Mouse (Mus musculus) spleen, adult 18-20 months (tissue): ENCODE measurements around the gene Tmem209.

ENCODE experiments used
- DNase-seq, 2 experiments: peaks; one replicate each; pipeline ENCODE4 v3.0.0; 2022; ENCODE audit warnings: mixed read lengths in 2 of 2

Tmem209 gene

DNA sequence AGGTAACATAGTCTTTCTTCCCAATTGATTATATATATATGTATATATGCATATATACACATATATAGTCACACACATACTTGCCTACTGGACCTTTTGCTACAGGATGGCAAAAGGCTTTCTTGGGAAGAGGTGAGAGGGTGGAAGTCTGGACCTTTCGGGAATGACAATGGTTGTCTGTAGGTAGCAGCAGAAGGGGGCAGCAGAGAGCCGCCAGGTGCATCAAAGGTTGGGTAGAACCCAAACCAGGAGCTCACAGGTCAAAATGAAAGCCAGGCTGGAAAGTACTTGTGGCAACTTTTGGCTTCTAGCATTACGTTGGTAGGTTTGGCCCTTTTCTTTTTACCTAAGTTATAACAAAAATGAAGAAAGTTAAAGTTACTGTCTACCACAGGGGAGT, 25.8 kb upstream of the Tmem209 start:
- peak in 1 of 2 experiments; percentile 20 for DNase-seq

GRCm38 (mm10) chr6:30528800-30529199, 19.2 kb upstream of the Tmem209 start:
- no peak for DNase-seq

GRCm38 (mm10) chr6:30526586-30527515, 17.3 kb upstream of the Tmem209 start:
- DNase-seq: no peak

DNA sequence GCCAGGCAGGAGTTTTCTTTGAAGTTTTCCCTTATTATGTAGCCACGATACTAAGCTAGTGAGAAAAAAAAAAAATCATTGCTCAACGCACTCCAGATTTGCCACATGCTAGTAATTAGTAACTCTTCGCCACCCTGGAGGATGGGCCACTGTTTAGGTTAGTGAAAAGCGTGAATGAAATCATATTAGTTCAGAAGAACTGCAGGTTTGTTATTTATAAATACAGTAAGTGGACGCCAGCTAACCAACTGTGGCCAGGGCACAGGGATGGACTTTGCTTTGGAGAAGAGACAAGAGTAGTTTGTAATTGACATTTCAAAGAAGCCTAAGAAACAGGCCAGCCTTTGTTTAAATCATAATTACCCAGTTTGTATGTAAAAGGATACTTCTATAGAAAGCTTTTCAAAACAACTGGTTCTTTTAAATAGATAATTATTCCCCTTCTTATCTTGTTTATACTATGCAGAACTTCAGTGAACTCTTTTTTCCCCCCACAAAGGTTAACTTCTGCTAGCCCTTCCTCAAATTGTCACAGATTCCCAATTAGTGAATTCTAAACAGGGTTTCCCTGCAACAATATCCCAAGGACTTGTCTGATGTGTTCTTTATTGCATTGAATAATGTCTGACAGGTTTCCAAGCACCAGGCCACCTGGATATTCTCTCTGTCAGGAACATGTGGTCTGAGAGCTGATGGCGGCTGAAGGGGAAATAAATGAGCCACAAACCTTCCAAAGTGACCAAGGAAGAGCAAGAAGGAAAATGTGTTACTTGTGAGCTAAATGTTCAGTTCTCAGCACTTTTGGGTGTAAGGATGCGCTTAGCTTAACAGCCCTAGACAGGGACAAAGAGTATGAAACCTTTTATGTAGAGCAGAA, 16.1 kb upstream of the Tmem209 start:
- no peak for DNase-seq

DNA sequence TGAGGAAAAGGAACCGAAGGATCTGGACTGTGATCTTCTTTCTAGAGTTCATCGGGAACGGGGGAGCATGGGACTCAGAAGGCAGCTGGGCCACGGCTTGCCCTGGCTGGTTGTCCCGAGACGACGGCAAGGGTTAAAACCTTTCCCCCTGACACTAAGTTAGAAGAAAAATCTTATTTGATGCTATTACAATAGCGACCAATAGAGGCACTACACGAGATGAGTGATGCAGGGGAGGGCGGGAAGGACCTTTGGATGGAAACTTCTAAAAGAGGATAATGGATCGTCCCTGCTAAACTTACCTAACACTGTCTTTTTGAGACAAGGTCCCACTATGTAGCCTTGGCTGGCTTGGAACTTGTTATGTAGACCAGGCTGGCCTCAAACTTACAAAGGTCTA, 10.8 kb upstream of the Tmem209 start:
- DNase-seq: no peak

DNA sequence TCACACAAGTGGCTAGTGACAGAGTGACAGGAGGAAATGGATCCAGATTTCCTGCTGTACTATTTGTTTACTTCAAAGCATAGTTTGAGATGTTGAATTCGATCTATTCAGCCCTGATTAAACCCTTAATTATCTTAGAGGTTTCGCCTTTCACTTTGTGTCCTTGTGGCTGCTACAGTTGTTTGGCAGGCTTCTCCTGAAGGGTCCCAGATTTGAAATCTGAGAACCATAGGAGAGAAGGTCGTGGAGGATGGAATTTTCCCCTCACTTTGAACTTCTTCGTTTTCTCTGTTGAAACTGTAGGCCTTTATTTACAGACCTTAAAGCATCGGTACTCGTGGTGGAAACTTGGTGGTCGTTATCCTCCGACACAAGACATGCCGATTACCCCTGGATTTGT, 4.7 kb upstream of the Tmem209 start:
- no peak for DNase-seq

DNA sequence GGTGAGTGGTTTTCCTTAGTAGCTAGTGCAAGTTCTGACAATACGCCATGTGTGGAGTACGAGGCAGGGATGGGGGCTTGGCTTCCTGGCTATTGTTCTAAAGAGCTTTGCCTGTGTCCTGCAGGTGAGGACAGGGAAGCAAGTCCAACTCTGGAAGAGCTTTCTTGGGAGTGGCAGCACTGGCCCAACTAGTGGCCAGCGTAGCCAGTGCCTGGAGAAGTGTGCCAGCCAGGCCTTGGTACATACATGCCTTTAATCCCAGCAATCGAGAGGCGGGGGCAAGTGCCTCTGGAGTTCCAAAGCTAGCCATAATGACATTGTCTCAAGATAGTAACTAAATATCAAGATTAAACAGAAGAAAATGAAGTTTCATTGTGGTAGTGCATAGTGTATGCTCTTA, 708 bp upstream of the Tmem209 start:
- peak in 1 of 2 experiments; percentile 4 for DNase-seq

DNA sequence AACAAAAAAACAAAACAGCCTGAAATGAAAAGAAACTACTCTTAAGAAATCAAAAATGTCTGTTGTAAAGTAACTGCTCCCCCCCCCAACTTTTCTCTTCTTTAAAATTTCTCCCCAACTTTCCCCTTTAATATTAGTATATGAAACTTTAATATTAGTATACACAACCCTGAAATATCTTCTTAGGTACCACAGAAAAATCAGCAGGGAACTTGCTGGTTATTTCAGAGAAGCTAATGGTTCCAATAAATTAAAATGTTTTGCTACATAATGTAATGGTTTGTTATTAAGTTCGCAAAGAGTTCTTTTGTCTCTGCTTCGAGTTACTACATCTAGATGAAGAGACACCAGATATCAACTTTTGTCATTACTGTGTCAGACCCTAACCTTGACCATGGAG, 759 bp downstream of the Tmem209 start:
- no peak for DNase-seq

DNA sequence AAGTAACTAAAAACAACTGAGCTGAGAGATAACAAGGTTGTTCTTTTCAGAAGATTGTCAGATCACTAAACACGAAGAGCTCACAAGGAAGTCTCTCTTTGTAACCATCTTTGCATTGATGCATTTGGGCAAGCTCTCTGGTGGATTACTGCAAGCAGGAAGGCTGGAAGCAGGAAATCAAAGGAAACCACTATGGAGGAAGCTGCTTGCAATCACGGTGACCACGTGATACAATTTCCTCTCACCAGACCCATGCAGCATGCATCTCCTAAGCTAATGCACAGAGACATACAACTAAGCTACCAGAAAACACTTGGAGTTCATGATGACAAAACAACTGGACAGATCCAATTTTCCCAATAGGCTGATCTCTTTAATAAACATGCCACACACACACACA, 10.5 kb downstream of the Tmem209 start:
- no peak for DNase-seq

DNA sequence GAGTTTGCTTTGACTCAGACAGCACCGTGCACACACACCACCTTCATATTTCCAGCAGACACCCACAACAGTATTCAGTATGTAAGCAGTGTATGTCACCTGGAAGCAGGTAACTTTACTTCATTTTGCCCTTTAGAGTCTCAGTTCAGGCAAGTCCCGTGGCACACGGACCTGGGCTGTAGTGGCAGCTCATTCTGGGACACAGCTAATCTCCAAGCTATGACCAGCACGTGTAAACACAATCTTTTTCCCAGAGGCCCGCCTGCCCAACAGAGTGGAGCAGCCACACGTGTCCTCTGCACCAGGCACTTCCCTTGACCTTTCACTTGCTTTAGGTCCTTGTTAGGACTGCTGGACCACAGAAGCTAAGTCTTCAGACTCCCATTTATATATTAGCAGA, 23.1 kb downstream of the Tmem209 start:
- no peak for DNase-seq

DNA sequence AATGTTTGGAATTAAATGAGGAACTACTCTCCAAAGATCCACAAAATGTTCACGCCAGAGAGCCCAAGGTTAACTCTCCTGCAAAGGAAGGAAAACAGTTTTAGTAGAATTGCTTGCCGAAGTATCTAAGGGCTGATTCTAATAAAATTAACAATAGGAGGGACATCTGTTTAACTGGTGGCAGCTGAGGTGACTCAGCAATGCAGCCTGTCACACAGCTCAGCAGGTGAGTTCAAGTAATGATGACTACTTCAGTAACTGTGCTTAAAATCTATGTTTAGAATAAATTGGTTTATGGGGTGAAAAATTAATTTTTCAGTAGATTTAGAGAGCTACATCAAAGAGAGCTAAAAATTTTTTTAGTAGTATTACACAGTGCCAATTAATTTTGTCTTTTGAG, 26.7 kb downstream of the Tmem209 start:
- DNase-seq: no peak

GRCm38 (mm10) chr6:30479418-30479817, 30.2 kb downstream of the Tmem209 start:
- no peak for DNase-seq

- no peak for DNase-seq
Measured at GRCm38 (mm10) chr6:30477784-30478183, 31.8 kb downstream of the Tmem209 start.

GRCm38 (mm10) chr6:30477210-30477714, 32.3 kb downstream of the Tmem209 start:
- DNase-seq: no peak

- DNase-seq: no peak
Measured at GRCm38 (mm10) chr6:30476025-30476765, 33.4 kb downstream of the Tmem209 start.

DNA sequence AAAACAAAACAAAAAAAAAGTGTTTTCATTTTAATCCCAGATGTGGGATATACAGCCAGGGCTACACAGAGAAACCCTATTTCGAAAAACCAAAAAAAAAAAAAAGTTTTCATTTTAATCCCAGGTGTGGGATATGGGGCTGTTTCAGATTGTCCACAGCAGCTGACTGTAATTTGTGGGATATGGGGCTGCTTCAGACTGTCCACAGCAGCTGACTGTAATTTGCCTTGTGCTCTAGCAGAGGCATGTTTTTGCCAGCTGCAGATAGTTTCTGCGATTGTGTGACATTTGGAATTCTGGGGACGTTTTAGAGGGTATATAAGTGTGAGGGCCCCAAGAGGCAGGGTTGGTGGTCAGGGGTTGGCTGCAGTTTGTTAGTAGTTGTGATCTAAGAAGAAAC, 37.9 kb downstream of the Tmem209 start:
- DNase-seq: no peak

GRCm38 (mm10) chr6:30469370-30469769, 40.2 kb downstream of the Tmem209 start:
- no peak for DNase-seq

- DNase-seq: no peak
Measured at GRCm38 (mm10) chr6:30468684-30469083, 40.9 kb downstream of the Tmem209 start.

DNA sequence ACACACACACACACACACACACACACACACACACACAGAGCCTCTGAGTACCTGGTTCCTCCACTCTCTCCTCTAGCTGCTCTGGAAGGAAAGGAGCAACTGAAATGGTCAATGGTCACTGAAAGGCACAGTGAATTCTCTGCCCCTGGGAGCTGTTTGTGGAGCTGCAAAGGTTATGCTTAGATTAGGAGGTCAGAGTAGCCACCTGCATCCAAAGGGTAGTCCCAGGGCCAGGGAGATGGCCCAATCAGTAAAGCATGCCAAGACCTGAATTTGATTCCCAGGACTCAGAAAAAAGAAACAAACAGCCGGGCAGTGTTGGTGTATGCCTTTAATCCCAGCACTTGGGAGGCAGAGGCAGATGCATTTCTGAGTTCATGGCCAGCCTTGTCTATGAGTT, 41.5 kb downstream of the Tmem209 start:
- DNase-seq: no peak

DNA sequence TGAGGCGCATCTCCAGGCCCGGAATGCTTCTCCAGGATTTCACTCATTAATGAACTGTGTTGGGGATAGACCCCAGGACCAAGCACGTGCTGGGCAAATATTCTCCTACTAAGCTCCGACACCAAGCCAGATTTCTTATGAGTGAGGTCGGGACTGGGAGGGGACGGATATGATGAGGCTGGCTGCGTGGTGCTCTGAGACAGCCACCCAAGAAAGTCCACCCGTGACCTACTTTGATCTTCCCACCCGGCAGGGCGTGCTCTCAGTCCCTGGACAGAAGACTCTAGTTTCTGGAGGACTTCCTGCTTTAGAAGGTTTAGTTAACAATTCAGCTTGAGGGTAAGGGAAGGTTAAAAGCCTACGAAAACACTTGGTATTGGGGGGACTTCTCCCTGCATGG, 44.0 kb downstream of the Tmem209 start:
- DNase-seq: no peak

- DNase-seq: no peak
Measured at GRCm38 (mm10) chr6:30462822-30463221, 46.8 kb downstream of the Tmem209 start.

- no peak for DNase-seq
Measured at GRCm38 (mm10) chr6:30461755-30462344, 47.7 kb downstream of the Tmem209 start.
